Mouse (Mus musculus) lung, postnatal 0 days (tissue): ENCODE measurements around the gene Rin1.

ENCODE experiments used
- CTCF ChIP-seq: IDR thresholded peaks from 2 replicates; pipeline ENCODE4 v1.5.1; 2016; ENCODE audit warnings: antibody characterized with exemption, mild to moderate bottlenecking
- EP300 ChIP-seq: IDR thresholded peaks from 2 replicates; pipeline ENCODE4 v1.6.1; 2016; ENCODE audit warnings: antibody characterized with exemption, mild to moderate bottlenecking, control low read depth

- TF ChIP-seq EP300 (no peak), CTCF (no peak)
Observed at GRCm38 (mm10) chr19:5052166-5052822, 2.0 kb downstream of the Rin1 start.
